Mouse (Mus musculus) lung, postnatal 0 days (tissue): ENCODE measurements around the gene Ppfia4. TPM values are rescaled to one million over a fixed set of nuclear protein-coding genes. Genes with fewer than 3 reads are reported as not detected.

ENCODE experiments used
- ATAC-seq: fragments of 200-750 bp; cut with Nextera tagmentation; 2 replicates; pipeline ENCODE4 v1.8.0; 2017; ENCODE audit warnings: moderate library complexity
- DNase-seq: peaks from one replicate; pipeline ENCODE4 v3.0.0-alpha.2; 2016; ENCODE audit warnings: low spot score
- H3K27ac ChIP-seq: fragments of 300-500 bp; sonication (generic); 2 replicates; pipeline ENCODE4 v1.5.1; 2014; ENCODE audit warnings: antibody characterized with exemption, mild to moderate bottlenecking, low read length, mixed read lengths
- H3K27me3 ChIP-seq: fragments of 300-500 bp; sonication (generic); replicated peaks from 2 replicates; pipeline ENCODE4 v1.6.1; 2014; ENCODE audit warnings: low read length, mixed read lengths; ENCODE audit not compliant: insufficient read depth
- H3K36me3 ChIP-seq: fragments of 300-500 bp; sonication (generic); 2 replicates; pipeline ENCODE4 v1.6.1; 2014; ENCODE audit warnings: low read length, mixed read lengths; ENCODE audit not compliant: insufficient read depth
- H3K4me1 ChIP-seq: fragments of 300-500 bp; sonication (generic); 2 replicates; pipeline ENCODE4 v1.6.1; 2014; ENCODE audit warnings: antibody characterized with exemption, low read depth, low read length, mixed read lengths; ENCODE audit not compliant: insufficient read depth
- H3K4me2 ChIP-seq: fragments of 300-500 bp; sonication (generic); replicated peaks from 2 replicates; pipeline ENCODE4 v1.6.1; 2014; ENCODE audit warnings: low read depth, mild to moderate bottlenecking, low read length, moderate library complexity, mixed read lengths
- H3K4me3 ChIP-seq: fragments of 300-500 bp; sonication (generic); 2 replicates; pipeline ENCODE4 v1.5.1; 2014; ENCODE audit warnings: low read depth, low read length
- H3K9ac ChIP-seq: fragments of 300-500 bp; sonication (generic); replicated peaks from 2 replicates; pipeline ENCODE4 v1.6.1; 2014; ENCODE audit warnings: low read depth, mild to moderate bottlenecking
- H3K9me3 ChIP-seq: fragments of 300-500 bp; sonication (generic); 2 replicates; pipeline ENCODE4 v1.6.1; 2016; ENCODE audit warnings: low read length, mixed read lengths
- CTCF ChIP-seq: IDR thresholded peaks from 2 replicates; pipeline ENCODE4 v1.5.1; 2016; ENCODE audit warnings: antibody characterized with exemption, mild to moderate bottlenecking
- EP300 ChIP-seq: IDR thresholded peaks from 2 replicates; pipeline ENCODE4 v1.6.1; 2016; ENCODE audit warnings: antibody characterized with exemption, mild to moderate bottlenecking, control low read depth
- WGBS: fragments of 180-500 bp; shearing (Covaris S2); extraction: QIAGEN DNeasy Blood & Tissue Kit; methylation state at CpG from one replicate; pipeline ENCODE4 v1.1.7; 2014; 5-methylcytosine and 5-hydroxymethylcytosine counted together
- polyA plus RNA-seq: library from polyadenylated mRNA; unstranded; fragments of >200 nt; fragmentation: Nextera tagmentation; extraction: Ambion mirVana; gene quantifications from 2 replicates; pipeline ENCODE4 v1.2.1, GENCODE M21; 2015

Ppfia4 gene
- polyA plus RNA-seq, 1 experiment from 2014 or later = 4.5 TPM

GRCm38 (mm10) chr1:134290300-134290699 lies 42.4 kb downstream of the Ppfia4 start:
- no peaks in the 10 kb centered on the region for H3K9me3 ChIP-seq
- no peaks in the 10 kb centered on the region for H3K27me3 ChIP-seq
- H3K4me1 ChIP-seq = no peaks in the 10 kb centered on the region
- H3K9ac ChIP-seq = no peak overlapping the region
- no peaks in the 10 kb centered on the region for H3K36me3 ChIP-seq
- no peak for TF ChIP-seq CTCF
- TF ChIP-seq EP300 = no peak
- H3K27ac ChIP-seq = no peak overlapping the region
- no peak for ATAC-seq
- DNase-seq = no peak
- no peak overlapping the region for H3K4me2 ChIP-seq
- WGBS = 90% methylated on average over 11 of the region's 13 CpGs
- no peak overlapping the region for H3K4me3 ChIP-seq

- H3K27me3 ChIP-seq = no peaks in the 10 kb centered on the region
- WGBS = 47% methylated on average over 11 of the region's 11 CpGs
- ATAC-seq = no peak
- no peaks in the 10 kb centered on the region for H3K4me1 ChIP-seq
- H3K4me2 ChIP-seq = no peak within 1 kb of the TSS
- H3K36me3 ChIP-seq = no peaks in the 10 kb centered on the region
- H3K4me3 ChIP-seq = no peak within 1 kb of the TSS
- no peaks in the 10 kb centered on the region for H3K9me3 ChIP-seq
- no peak within 1 kb of the TSS for H3K27ac ChIP-seq
- TF ChIP-seq CTCF (no peak), EP300 (no peak)
- no peak within 1 kb of the TSS for H3K9ac ChIP-seq
- no peak for DNase-seq
Measured at GRCm38 (mm10) chr1:134289598-134290099, 43.1 kb downstream of the Ppfia4 start, which contains the start of gene Myog. Myog (plus strand) TSS chr1:134289989.

- DNase-seq = no peak
- WGBS = 61% methylated on average over 3 of the region's 3 CpGs
- TF ChIP-seq EP300 (no peak), CTCF (no peak)
- no peak overlapping the region for H3K9ac ChIP-seq
- no peaks in the 10 kb centered on the region for H3K36me3 ChIP-seq
- no peak overlapping the region for H3K4me3 ChIP-seq
- H3K4me2 ChIP-seq = no peak overlapping the region
- ATAC-seq = no peak
- no peaks in the 10 kb centered on the region for H3K4me1 ChIP-seq
- H3K27me3 ChIP-seq = no peaks in the 10 kb centered on the region
- no peaks in the 10 kb centered on the region for H3K9me3 ChIP-seq
- H3K27ac ChIP-seq = no peak overlapping the region
Measured at GRCm38 (mm10) chr1:134288239-134288638, 44.5 kb downstream of the Ppfia4 start.

- Histone ChIP-seq H3K4me2 (no peak overlapping the region), H3K9ac (no peak overlapping the region), H3K9me3 (no peaks in the 10 kb centered on the region), H3K4me1 (no peaks in the 10 kb centered on the region), H3K4me3 (no peak overlapping the region), H3K27ac (no peak overlapping the region), H3K36me3 (no peaks in the 10 kb centered on the region), H3K27me3 (no peaks in the 10 kb centered on the region)
- DNase-seq = no peak
- WGBS = 55% methylated on average over 10 of the region's 10 CpGs
- TF ChIP-seq CTCF (no peak), EP300 (no peak)
- no peak for ATAC-seq
Measured at GRCm38 (mm10) chr1:134285458-134286120, 47.1 kb downstream of the Ppfia4 start.

GRCm38 (mm10) chr1:134283108-134283507 lies 49.6 kb downstream of the Ppfia4 start:
- WGBS = 40% methylated on average over 1 of the region's 1 CpGs
- no peak overlapping the region for H3K9ac ChIP-seq

GRCm38 (mm10) chr1:134282342-134282741 lies 50.4 kb downstream of the Ppfia4 start:
- no peaks in the 10 kb centered on the region for H3K9me3 ChIP-seq
- ATAC-seq (no peak), DNase-seq (no peak)
- H3K36me3 ChIP-seq = no peaks in the 10 kb centered on the region
- H3K4me1 ChIP-seq = no peaks in the 10 kb centered on the region
- 61% methylated on average over 3 of the region's 3 CpGs for WGBS
- H3K9ac ChIP-seq = no peak overlapping the region
- no peak overlapping the region for H3K4me2 ChIP-seq
- TF ChIP-seq EP300 (no peak), CTCF (no peak)
- H3K4me3 ChIP-seq = no peak overlapping the region
- H3K27me3 ChIP-seq = no peaks in the 10 kb centered on the region
- no peak overlapping the region for H3K27ac ChIP-seq

More at GRCm38 (mm10) chr1:134283108-134283507, 49.6 kb downstream of the Ppfia4 start:
- H3K9me3 ChIP-seq = no peaks in the 10 kb centered on the region
- ATAC-seq (peak; percentile 75), DNase-seq (peak; percentile 80)
- H3K4me3 ChIP-seq = no peak overlapping the region
- no peak overlapping the region for H3K4me2 ChIP-seq
- H3K4me1 ChIP-seq = no peaks in the 10 kb centered on the region
- TF ChIP-seq CTCF (no peak), EP300 (no peak)
- H3K27me3 ChIP-seq = no peaks in the 10 kb centered on the region
- no peak overlapping the region for H3K27ac ChIP-seq
- H3K36me3 ChIP-seq = no peaks in the 10 kb centered on the region
